Mouse (Mus musculus) forebrain, embryonic 15.5 days (tissue): ENCODE results near the gene Frmd5. TPM values are rescaled to one million over a fixed set of nuclear protein-coding genes. Genes with fewer than 3 reads are reported as not detected.

Experiments
- ATAC-seq: fragments of 200-750 bp; cut with Nextera tagmentation; replicated peaks from 2 replicates; pipeline ENCODE4 v1.8.0; 2017; ENCODE audit warnings: mild to moderate bottlenecking, moderate TSS enrichment, moderate library complexity
- H3K27ac ChIP-seq: fragments of 300-500 bp; sonication (generic); replicated peaks from 2 replicates; pipeline ENCODE4 v1.5.1; 2015; ENCODE audit warnings: mild to moderate bottlenecking, inconsistent platforms
- H3K27me3 ChIP-seq: fragments of 300-500 bp; sonication (generic); 2 replicates; pipeline ENCODE4 v1.6.1; 2015; ENCODE audit warnings: inconsistent platforms
- H3K36me3 ChIP-seq: fragments of 300-500 bp; sonication (generic); 2 replicates; pipeline ENCODE4 v1.6.1; 2015; ENCODE audit warnings: mild to moderate bottlenecking, inconsistent platforms
- H3K4me1 ChIP-seq: fragments of 300-500 bp; sonication (generic); 2 replicates; pipeline ENCODE4 v1.6.1; 2015; ENCODE audit warnings: inconsistent platforms
- H3K4me2 ChIP-seq: fragments of 300-500 bp; sonication (generic); replicated peaks from 2 replicates; pipeline ENCODE4 v1.6.1; 2015; ENCODE audit warnings: mild to moderate bottlenecking, inconsistent platforms
- H3K4me3 ChIP-seq: fragments of 300-500 bp; sonication (generic); 2 replicates; pipeline ENCODE4 v1.5.1; 2015; ENCODE audit warnings: mild to moderate bottlenecking, inconsistent platforms
- H3K9ac ChIP-seq: fragments of 300-500 bp; sonication (generic); replicated peaks from 2 replicates; pipeline ENCODE4 v1.6.1; 2015; ENCODE audit warnings: mild to moderate bottlenecking, inconsistent platforms
- H3K9me3 ChIP-seq: fragments of 300-500 bp; sonication (generic); 2 replicates; pipeline ENCODE4 v1.6.1; 2016; ENCODE audit warnings: inconsistent platforms
- WGBS: fragments of 180-500 bp; shearing (Covaris S2); methylation state at CpG from one replicate; pipeline ENCODE4 v1.1.7; 2015; ENCODE audit warnings: mixed read lengths; 5-methylcytosine and 5-hydroxymethylcytosine counted together
- polyA plus RNA-seq: library from polyadenylated mRNA; unstranded; fragments of >200 nt; fragmentation: Nextera tagmentation; extraction: Ambion mirVana; gene quantifications from 2 replicates; pipeline ENCODE4 v1.2.1, GENCODE M21; 2015

Gene Frmd5
- polyA plus RNA-seq, 1 experiment from 2014 or later: 37.5 TPM

DNA sequence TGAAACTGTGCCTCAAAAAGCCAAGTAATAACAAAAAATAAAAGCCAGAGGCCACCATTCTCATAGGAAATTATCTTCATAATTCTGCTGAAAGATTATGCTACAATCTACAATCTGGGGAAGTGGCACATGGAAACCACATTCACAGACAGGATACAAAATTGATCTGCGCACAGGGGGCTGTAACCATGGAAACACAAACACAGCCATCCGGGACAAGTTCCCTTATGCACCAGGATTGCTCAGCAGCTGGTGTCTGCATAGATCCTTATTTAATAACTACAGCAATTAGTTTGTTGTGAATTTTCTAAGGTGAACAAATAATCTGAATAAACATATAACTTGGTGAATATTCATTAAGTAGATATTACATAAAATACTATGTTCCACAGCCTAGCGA, 89.8 kb downstream of the Frmd5 start:
- no peak; the same call in 1 of the 2 replicates for ATAC-seq
- no peak overlapping the region for H3K4me3 ChIP-seq
- H3K36me3 ChIP-seq: no peaks in the 10 kb centered on the region
- no peaks in the 10 kb centered on the region for H3K27me3 ChIP-seq
- H3K4me2 ChIP-seq: no peak overlapping the region
- WGBS: 49% methylated on average over 3 of the region's 3 CpGs
- peaks cover 19% of the 10 kb centered on the region for H3K4me1 ChIP-seq
- H3K9me3 ChIP-seq: no peaks in the 10 kb centered on the region
- H3K27ac ChIP-seq: 0 out of 2 replicates have a peak overlapping the region, but pooled peaks have one; percentile 3
- H3K9ac ChIP-seq: no peak overlapping the region

DNA sequence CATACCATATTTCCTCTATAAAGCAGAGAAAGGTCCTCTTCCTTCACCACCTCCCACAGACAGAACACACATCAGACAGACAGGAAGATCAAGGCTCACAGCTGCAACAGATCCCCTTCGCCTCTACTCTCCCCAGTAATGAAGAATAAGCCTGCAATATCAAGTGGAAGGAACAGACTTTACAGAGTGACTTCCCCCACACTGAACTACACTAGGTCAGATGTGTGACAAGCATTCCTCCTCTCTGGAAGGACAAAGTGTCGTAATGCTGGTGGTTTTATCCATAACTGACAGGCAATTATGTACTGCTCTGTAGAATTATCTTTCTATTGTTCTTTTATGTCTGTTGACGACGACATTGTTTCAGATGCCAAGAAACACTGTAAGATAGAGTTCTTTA, 93.3 kb downstream of the Frmd5 start:
- H3K36me3 ChIP-seq: no peaks in the 10 kb centered on the region
- no peaks in the 10 kb centered on the region for H3K9me3 ChIP-seq
- H3K9ac ChIP-seq: no peak overlapping the region
- no peak overlapping the region for H3K27ac ChIP-seq
- ATAC-seq: no peak
- H3K4me2 ChIP-seq: no peak overlapping the region
- 82% methylated on average over 4 of the region's 4 CpGs for WGBS
- peaks cover 25% of the 10 kb centered on the region for H3K4me1 ChIP-seq
- no peaks in the 10 kb centered on the region for H3K27me3 ChIP-seq
- no peak overlapping the region for H3K4me3 ChIP-seq

DNA sequence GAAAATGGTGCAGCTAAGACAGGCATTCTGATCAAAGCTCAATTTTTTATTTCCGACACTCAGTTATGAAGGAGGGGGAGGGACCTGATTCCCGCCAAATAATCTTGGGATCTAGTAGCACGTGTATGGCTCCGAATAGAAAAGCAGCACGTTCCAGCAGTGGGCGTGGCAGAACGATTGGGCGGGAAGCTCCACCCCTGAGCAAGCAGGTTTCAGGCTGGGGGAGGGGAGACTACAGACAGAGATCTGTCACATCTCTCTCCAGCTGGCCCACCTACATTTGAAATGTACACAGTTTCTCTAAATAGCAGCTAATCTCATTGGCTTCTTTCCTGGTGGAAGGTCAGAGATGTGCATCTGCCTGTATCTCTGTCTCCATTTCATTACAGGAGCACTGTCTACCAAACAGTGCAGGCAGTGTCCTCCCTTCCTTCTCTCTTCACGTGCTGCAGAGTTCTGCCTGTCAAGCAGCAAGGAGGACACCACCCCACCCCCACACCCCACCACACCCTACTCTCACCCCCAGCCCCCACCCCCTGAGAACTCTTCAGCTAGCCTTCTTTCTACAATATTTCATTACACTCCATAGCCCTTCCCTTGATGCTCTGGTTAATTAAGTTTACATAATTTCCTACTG, 95.0 kb downstream of the Frmd5 start:
- Histone ChIP-seq H3K4me1 (peaks cover 14% of the 10 kb centered on the region), H3K4me3 (no peak overlapping the region), H3K27me3 (no peaks in the 10 kb centered on the region), H3K9me3 (no peaks in the 10 kb centered on the region), H3K9ac (no peak overlapping the region), H3K36me3 (no peaks in the 10 kb centered on the region), H3K4me2 (no peak overlapping the region), H3K27ac (no peak overlapping the region)
- ATAC-seq: no peak; the same call in 1 of the 2 replicates
- WGBS: 26% methylated on average over 9 of the region's 9 CpGs

DNA sequence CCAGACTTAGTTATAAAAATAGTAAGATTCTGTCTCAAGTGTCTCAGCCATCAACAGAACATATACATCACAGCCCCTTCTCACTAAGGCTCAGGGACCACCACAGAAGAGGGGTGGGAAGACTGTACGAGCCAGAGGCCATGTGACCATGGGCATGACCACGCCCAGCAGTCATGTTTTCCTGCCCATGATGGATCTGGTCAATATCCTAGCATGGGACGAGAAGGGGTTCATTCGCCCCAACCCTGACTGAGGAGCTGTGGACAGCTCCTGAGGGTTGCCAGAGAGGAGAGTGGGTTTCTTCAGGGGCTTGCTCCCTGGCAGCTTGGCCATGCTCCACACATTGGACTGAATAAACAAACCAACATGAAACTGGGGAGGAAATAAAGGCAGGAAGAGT, 97.8 kb downstream of the Frmd5 start:
- no peak overlapping the region for H3K9ac ChIP-seq
- no peak overlapping the region for H3K27ac ChIP-seq
- H3K9me3 ChIP-seq: no peaks in the 10 kb centered on the region
- H3K4me1 ChIP-seq: peaks cover 19% of the 10 kb centered on the region
- H3K27me3 ChIP-seq: no peaks in the 10 kb centered on the region
- 86% methylated on average over 4 of the region's 4 CpGs for WGBS
- no peaks in the 10 kb centered on the region for H3K36me3 ChIP-seq
- no peak overlapping the region for H3K4me3 ChIP-seq
- ATAC-seq: no peak
- H3K4me2 ChIP-seq: no peak overlapping the region

DNA sequence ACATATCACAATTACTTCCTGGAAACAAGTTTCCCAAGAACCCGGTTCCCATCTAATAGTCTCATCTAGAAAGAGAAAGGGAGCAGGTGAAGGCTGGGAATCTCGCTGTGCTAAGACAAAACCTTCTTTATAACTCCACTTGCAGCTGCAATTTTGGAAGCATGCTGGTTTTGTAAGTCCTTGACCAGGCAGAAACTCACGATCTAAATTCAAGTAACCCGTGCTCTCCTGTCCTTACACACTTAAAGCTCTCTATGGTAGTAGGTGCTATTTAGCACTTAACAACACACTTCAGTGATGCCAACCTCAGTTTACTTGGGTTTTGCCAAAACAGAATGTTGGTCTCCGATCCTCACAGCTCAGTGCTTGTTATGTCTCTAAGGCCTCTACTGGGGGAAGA, 99.4 kb downstream of the Frmd5 start:
- Histone ChIP-seq H3K27me3 (no peaks in the 10 kb centered on the region), H3K4me3 (no peak overlapping the region), H3K9ac (no peak overlapping the region), H3K4me2 (no peak overlapping the region), H3K36me3 (no peaks in the 10 kb centered on the region), H3K27ac (no peak overlapping the region), H3K9me3 (no peaks in the 10 kb centered on the region), H3K4me1 (peaks cover 15% of the 10 kb centered on the region)
- ATAC-seq: no peak
- 75% methylated on average over 5 of the region's 5 CpGs for WGBS

DNA sequence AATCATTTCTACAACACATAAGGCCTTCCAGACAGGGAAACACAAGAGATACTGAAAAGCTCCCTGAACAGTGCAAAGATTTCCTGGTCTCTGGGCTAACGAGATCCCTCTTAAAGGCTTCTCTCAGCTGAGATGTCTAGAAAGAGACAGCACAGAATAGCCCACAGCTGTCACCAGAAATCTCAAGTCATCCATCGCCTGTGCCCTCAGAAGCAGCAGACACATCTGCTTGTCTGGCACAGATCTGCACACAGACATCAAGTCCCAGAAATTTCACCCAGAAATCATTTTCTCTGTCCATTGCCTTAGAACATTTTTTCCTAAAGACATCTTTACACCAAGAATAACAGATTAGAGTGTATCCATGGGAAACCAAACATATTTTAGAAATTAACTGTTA, 101.1 kb downstream of the Frmd5 start:
- Histone ChIP-seq H3K4me3 (no peak overlapping the region), H3K27me3 (no peaks in the 10 kb centered on the region), H3K4me1 (peaks cover 7% of the 10 kb centered on the region; the same call in 1 of the 2 replicates), H3K9ac (no peak overlapping the region), H3K4me2 (no peak overlapping the region), H3K9me3 (no peaks in the 10 kb centered on the region), H3K27ac (peak overlapping the region; percentile 8; the same call in 1 of the 2 replicates), H3K36me3 (no peaks in the 10 kb centered on the region)
- no peak for ATAC-seq
- 30% methylated on average over 2 of the region's 2 CpGs for WGBS

DNA sequence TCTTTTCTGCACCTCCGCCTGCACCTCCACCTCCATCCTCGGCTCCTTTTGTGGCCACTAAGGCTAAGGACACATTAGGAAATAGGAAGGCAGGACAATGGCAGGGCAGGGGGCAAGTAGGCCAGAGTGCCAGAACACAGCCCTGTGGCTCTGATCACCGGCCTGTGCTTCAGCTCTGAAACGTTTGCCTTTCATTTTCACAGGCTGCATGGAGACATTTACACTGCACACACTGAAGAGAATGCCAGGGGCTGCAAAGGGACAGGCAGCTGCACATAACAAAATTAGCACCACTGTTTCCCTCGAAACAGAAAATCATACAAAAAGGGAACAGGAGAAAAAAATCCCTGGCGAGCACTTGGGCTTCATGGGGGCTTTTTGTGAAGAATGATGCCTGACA, 107.6 kb downstream of the Frmd5 start:
- ATAC-seq: 0 out of 2 replicates have a peak, but pooled peaks have one; percentile 46
- Histone ChIP-seq H3K9me3 (no peaks in the 10 kb centered on the region), H3K27ac (peak overlapping the region; percentile 42; the same call in 1 of the 2 replicates), H3K27me3 (no peaks in the 10 kb centered on the region), H3K9ac (no peak overlapping the region), H3K36me3 (no peaks in the 10 kb centered on the region), H3K4me1 (peaks cover 8% of the 10 kb centered on the region), H3K4me2 (no peak overlapping the region), H3K4me3 (no peak overlapping the region)
- WGBS: 9% methylated on average over 6 of the region's 6 CpGs

DNA sequence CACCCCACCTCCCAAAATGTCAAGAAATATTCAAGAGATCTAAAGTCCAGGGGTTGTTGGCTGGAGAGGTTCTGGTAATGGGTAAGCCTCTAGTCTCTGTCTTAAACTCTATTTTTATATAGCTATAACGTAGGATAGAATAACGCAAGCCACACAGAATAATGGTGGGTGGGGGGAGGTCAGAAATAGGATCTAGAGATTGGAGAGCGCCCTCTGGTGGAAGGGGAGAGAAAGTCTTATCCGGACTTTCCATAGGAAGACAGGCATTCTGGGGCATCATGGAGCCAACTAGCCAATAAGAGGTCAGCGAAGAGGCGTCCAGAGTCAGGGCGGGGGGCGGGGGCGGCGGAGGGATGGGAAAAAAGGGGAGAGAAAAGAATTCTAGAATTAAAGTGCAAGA, 111.5 kb downstream of the Frmd5 start:
- no peak overlapping the region for H3K4me2 ChIP-seq
- H3K27ac ChIP-seq: no peak overlapping the region
- no peak overlapping the region for H3K9ac ChIP-seq
- no peak for ATAC-seq
- WGBS: 92% methylated on average over 10 of the region's 10 CpGs
- H3K4me3 ChIP-seq: no peak overlapping the region
- H3K9me3 ChIP-seq: no peaks in the 10 kb centered on the region
- no peaks in the 10 kb centered on the region for H3K36me3 ChIP-seq
- peaks cover 18% of the 10 kb centered on the region for H3K4me1 ChIP-seq
- no peaks in the 10 kb centered on the region for H3K27me3 ChIP-seq

DNA sequence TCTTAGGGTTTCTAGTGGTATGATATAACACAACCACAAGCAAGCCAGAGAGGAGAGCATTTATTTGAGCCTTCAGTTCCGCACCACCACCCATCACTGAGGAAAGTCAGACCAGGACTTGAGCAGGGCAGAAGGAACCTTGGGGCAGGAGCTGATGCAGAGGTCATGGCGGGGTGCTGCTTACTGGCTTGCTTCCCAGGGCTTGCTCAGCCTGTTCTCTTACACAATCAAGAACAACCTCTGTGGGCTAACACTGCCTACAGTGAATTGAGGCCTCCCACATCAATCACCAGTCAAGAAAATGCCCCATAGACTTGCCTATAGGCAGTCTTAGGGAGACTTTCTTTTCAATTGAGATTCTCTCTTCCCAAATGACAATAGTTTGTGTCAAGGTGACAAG, 118.8 kb downstream of the Frmd5 start:
- Histone ChIP-seq H3K4me1 (peaks cover 9% of the 10 kb centered on the region; the same call in 1 of the 2 replicates), H3K27ac (no peak overlapping the region), H3K27me3 (no peaks in the 10 kb centered on the region), H3K4me3 (no peak overlapping the region), H3K4me2 (no peak overlapping the region), H3K36me3 (no peaks in the 10 kb centered on the region), H3K9me3 (no peaks in the 10 kb centered on the region), H3K9ac (no peak overlapping the region)
- ATAC-seq: no peak
- 83% methylated on average over 2 of the region's 2 CpGs for WGBS

DNA sequence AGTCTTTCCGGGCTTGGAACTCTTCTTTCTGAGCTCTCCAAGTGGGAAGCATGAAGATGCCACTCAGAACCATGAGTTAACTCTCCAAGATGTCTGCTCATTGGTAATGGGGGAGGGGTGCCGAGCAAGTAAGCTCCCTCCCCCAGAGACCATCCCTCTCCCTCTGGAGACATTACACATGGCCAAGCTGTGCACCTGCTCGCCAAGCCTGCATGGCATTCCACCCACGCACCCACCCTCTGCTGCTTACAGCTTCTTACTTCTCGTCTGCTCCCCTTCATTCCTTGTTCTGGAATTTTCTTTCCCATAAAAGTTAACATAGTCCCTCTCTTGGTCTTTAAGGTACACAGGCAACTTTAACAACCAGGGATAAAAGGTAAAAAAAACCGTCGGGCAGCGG, 123.3 kb downstream of the Frmd5 start:
- no peak for ATAC-seq
- Histone ChIP-seq H3K27ac (no peak overlapping the region), H3K4me3 (no peak overlapping the region), H3K9me3 (no peaks in the 10 kb centered on the region), H3K9ac (no peak overlapping the region), H3K4me2 (no peak overlapping the region), H3K36me3 (no peaks in the 10 kb centered on the region), H3K4me1 (peaks cover 3% of the 10 kb centered on the region; the same call in 1 of the 2 replicates), H3K27me3 (no peaks in the 10 kb centered on the region)
- WGBS: 88% methylated on average over 8 of the region's 8 CpGs

DNA sequence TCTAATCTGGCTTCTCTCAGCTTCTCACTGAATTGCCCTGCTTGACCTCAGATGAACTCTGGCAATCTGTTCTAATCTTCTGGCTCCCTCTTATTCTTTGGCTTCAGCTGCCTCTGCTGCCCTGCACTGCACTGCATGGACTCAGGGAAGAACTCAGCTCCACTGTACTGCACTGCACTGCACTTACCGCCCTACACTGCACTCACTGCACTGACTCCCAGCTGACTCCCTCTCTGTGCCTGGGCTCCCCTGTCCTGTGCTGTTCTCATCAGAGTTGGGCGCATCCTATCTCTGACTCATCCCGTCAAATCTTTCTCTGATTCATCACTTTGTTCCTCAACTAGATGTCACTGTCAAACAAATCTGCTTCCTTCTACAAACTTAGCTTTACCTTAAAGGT, 124.5 kb downstream of the Frmd5 start:
- WGBS: 93% methylated on average over 3 of the region's 3 CpGs
- Histone ChIP-seq H3K4me2 (no peak overlapping the region), H3K9me3 (no peaks in the 10 kb centered on the region), H3K4me1 (peaks cover 6% of the 10 kb centered on the region), H3K27me3 (no peaks in the 10 kb centered on the region), H3K36me3 (no peaks in the 10 kb centered on the region), H3K9ac (no peak overlapping the region), H3K4me3 (no peak overlapping the region), H3K27ac (no peak overlapping the region)
- peak; percentile 43; the same call in 1 of the 2 replicates for ATAC-seq

DNA sequence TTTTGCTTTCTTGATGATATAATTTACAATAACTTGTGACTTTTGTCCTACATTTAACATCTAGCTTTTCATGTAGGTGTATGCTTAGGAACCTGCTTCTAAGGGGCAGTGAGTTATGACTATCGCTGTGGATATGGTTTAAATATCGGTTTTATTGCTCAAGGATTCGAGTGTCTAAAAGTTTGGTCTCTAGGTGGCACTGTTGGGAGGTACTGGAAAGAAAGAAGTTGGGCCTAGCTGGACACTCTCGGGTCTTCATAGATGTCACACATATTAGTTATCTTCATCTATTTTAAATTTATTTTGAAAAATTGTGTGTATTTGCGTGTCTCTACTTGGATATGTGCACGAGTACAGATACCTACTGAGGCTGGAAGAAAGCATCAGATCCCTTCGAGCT, 127.2 kb downstream of the Frmd5 start:
- Histone ChIP-seq H3K4me1 (peaks cover 10% of the 10 kb centered on the region), H3K4me2 (no peak overlapping the region), H3K27me3 (no peaks in the 10 kb centered on the region), H3K9ac (no peak overlapping the region), H3K36me3 (no peaks in the 10 kb centered on the region), H3K4me3 (no peak overlapping the region), H3K27ac (no peak overlapping the region), H3K9me3 (no peaks in the 10 kb centered on the region)
- ATAC-seq: no peak
- 88% methylated on average over 7 of the region's 7 CpGs for WGBS

DNA sequence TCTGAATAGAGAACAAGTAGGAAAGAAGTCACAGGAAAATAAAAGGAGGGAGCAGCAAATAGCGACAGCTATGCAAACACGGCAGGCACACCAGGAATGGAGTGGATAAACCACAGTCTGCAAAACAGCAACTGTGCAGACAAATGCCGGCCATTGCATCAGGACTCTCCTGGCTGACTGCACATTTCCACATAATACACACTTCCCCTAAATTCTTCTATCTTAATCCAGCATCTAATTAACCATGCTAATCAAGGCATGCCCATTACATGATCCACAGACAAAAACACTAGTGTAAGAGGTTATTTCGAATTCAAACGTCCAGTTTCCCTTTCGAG, 129.3 kb downstream of the Frmd5 start:
- Histone ChIP-seq H3K4me1 (peaks cover 14% of the 10 kb centered on the region), H3K27ac (peak overlapping the region; percentile 32), H3K4me3 (no peak overlapping the region), H3K27me3 (no peaks in the 10 kb centered on the region), H3K9ac (no peak overlapping the region), H3K9me3 (no peaks in the 10 kb centered on the region), H3K36me3 (no peaks in the 10 kb centered on the region), H3K4me2 (0 out of 2 replicates have a peak overlapping the region, but pooled peaks have one; percentile 10)
- ATAC-seq: no peak
- WGBS: 22% methylated on average over 6 of the region's 6 CpGs
